Mouse (Mus musculus) midbrain, embryonic 16.5 days (tissue): Measurements from ENCODE around the gene Mical2. TPM values are rescaled to one million over a fixed set of nuclear protein-coding genes. Genes with fewer than 3 reads are reported as not detected.

Experiments used
- ATAC-seq: fragments of 200-750 bp; cut with Nextera tagmentation; 2 replicates; pipeline ENCODE4 v1.8.0; 2017; ENCODE audit warnings: moderate TSS enrichment
- H3K27ac ChIP-seq: fragments of 300-500 bp; sonication (generic); 2 replicates; pipeline ENCODE4 v1.5.1; 2014; ENCODE audit warnings: mild to moderate bottlenecking, low read length, mixed read lengths
- H3K27me3 ChIP-seq: fragments of 300-500 bp; sonication (generic); 2 replicates; pipeline ENCODE4 v1.6.1; 2014; ENCODE audit warnings: low read depth, low read length, mixed read lengths; ENCODE audit not compliant: control insufficient read depth, insufficient read depth
- H3K36me3 ChIP-seq: fragments of 300-500 bp; sonication (generic); 2 replicates; pipeline ENCODE4 v1.6.1; 2014; ENCODE audit warnings: mild to moderate bottlenecking, low read length, moderate library complexity, mixed read lengths; ENCODE audit not compliant: control insufficient read depth, insufficient read depth
- H3K4me1 ChIP-seq: fragments of 300-500 bp; sonication (generic); 2 replicates; pipeline ENCODE4 v1.6.1; 2014; ENCODE audit warnings: mild to moderate bottlenecking, low read length, mixed read lengths; ENCODE audit not compliant: control insufficient read depth, insufficient read depth
- H3K4me2 ChIP-seq: fragments of 300-500 bp; sonication (generic); 2 replicates; pipeline ENCODE4 v1.6.1; 2014; ENCODE audit warnings: mild to moderate bottlenecking, low read length, mixed read lengths
- H3K4me3 ChIP-seq: fragments of 300-500 bp; sonication (generic); 2 replicates; pipeline ENCODE4 v1.5.1; 2014; ENCODE audit warnings: low read depth, mild to moderate bottlenecking, low read length, moderate library complexity, mixed read lengths
- H3K9ac ChIP-seq: fragments of 300-500 bp; sonication (generic); 2 replicates; pipeline ENCODE4 v1.6.1; 2014; ENCODE audit warnings: low read depth, low read length, mixed read lengths
- H3K9me3 ChIP-seq: fragments of 300-500 bp; sonication (generic); replicated peaks from 2 replicates; pipeline ENCODE4 v1.6.1; 2014; ENCODE audit warnings: mild to moderate bottlenecking, low read length, mixed read lengths; ENCODE audit not compliant: control insufficient read depth, poor library complexity, severe bottlenecking
- WGBS: fragments of 180-500 bp; shearing (Covaris S2); extraction: QIAGEN DNeasy Blood & Tissue Kit; methylation state at CpG from one replicate; pipeline ENCODE4 v1.1.7; 2014; 5-methylcytosine and 5-hydroxymethylcytosine counted together
- polyA plus RNA-seq: library from polyadenylated mRNA; unstranded; fragments of >200 nt; fragmentation: Nextera tagmentation; extraction: Ambion mirVana; gene quantifications from 2 replicates; pipeline ENCODE4 v1.2.1, GENCODE M21; 2015

Gene Mical2
- polyA plus RNA-seq, 1 experiment from 2014 or later: 5.1 TPM

- no peak overlapping the region for H3K4me2 ChIP-seq
- ATAC-seq: no peak
Measured at GRCm38 (mm10) chr7:112321798-112322794, 96.4 kb downstream of the Mical2 start.

GRCm38 (mm10) chr7:112324577-112324976 is 98.9 kb downstream of the Mical2 start:
- Histone ChIP-seq H3K36me3 (no peaks in the 10 kb centered on the region), H3K27me3 (no peaks in the 10 kb centered on the region), H3K4me2 (no peak overlapping the region), H3K4me3 (no peak overlapping the region), H3K4me1 (no peaks in the 10 kb centered on the region), H3K27ac (no peak overlapping the region), H3K9me3 (no peaks in the 10 kb centered on the region), H3K9ac (no peak overlapping the region)
- WGBS: 94% methylated on average over 5 of the region's 5 CpGs
- no peak for ATAC-seq

More at GRCm38 (mm10) chr7:112321798-112322794, 96.4 kb downstream of the Mical2 start:
- H3K9ac ChIP-seq: no peak overlapping the region
- H3K4me3 ChIP-seq: no peak overlapping the region
- no peaks in the 10 kb centered on the region for H3K9me3 ChIP-seq
- H3K4me1 ChIP-seq: no peaks in the 10 kb centered on the region
- 96% methylated on average over 9 of the region's 9 CpGs for WGBS
- no peaks in the 10 kb centered on the region for H3K27me3 ChIP-seq
- no peaks in the 10 kb centered on the region for H3K36me3 ChIP-seq
- no peak overlapping the region for H3K27ac ChIP-seq

DNA sequence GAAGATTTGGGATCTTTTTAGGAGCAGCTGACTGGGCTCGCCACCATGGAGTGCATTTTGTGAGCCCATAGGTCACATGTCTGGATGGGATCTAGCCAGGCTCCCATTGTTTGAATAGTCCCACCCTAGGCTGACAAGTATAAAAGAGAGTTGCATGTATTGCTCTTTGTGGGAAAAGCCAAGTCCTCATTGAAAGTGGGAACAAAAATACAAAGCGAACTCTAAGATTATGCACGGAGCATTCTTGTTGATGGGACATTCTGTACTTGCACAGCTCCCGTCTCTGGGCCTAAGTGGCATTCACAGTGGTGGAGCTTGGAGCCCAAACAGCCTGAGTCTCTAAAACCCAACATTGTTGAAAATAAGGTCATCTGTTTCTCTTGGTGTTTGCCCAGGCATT is 101.2 kb downstream of the Mical2 start:
- H3K27ac ChIP-seq: no peak overlapping the region
- ATAC-seq: no peak
- H3K36me3 ChIP-seq: no peaks in the 10 kb centered on the region
- H3K27me3 ChIP-seq: no peaks in the 10 kb centered on the region
- no peaks in the 10 kb centered on the region for H3K4me1 ChIP-seq
- no peak overlapping the region for H3K4me3 ChIP-seq
- 63% methylated on average over 4 of the region's 4 CpGs for whole genome bisulfite sequencing
- no peaks in the 10 kb centered on the region for H3K9me3 ChIP-seq
- no peak overlapping the region for H3K9ac ChIP-seq
- H3K4me2 ChIP-seq: no peak overlapping the region

DNA sequence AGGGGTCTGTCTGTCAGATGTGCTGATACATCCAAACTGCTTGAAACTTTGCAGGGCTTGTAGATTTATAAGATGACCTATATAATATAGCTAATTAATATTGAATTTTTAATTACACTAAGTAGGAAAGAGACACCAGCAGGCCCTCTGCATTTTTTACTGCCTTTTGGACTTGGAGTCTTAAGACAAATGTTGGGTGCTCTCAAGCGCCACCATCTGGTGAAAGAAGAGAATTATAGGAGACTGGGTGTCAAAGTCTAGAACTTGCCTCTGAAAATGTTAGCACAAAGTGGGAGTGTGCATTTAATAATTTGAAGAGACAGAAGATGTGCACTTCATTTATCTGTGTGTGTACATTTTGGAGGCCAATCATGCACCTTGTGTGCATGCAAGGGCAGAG is 103.3 kb downstream of the Mical2 start:
- Histone ChIP-seq H3K9me3 (no peaks in the 10 kb centered on the region), H3K9ac (no peak overlapping the region), H3K4me2 (no peak overlapping the region), H3K36me3 (no peaks in the 10 kb centered on the region), H3K27ac (no peak overlapping the region), H3K27me3 (no peaks in the 10 kb centered on the region), H3K4me1 (no peaks in the 10 kb centered on the region), H3K4me3 (no peak overlapping the region)
- no peak for ATAC-seq
- WGBS: 18% methylated on average over 1 of the region's 1 CpGs

DNA sequence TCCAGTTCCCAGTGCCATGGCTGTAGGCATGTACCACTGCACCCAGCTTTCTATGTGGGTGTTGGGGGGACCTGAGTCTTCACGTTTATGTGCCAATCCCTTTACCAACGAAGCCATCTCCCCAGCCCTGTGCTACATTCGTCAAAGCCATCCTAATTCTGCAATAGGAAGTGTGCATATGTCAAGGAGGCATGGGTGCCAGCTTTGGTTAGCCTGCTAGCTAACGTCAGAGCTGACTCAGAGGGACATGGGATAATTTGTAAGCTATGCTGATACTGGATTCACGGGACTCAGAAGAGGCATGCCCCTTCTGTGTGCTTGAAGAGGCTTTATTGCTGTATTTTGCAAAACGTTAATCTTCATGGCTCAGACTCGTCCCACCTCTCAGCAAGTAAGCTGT is 103.8 kb downstream of the Mical2 start:
- Histone ChIP-seq H3K36me3 (no peaks in the 10 kb centered on the region), H3K4me3 (no peak overlapping the region), H3K27ac (no peak overlapping the region), H3K9me3 (no peaks in the 10 kb centered on the region), H3K27me3 (no peaks in the 10 kb centered on the region), H3K9ac (no peak overlapping the region), H3K4me2 (no peak overlapping the region), H3K4me1 (no peaks in the 10 kb centered on the region)
- no peak for ATAC-seq
- 75% methylated on average over 7 of the region's 7 CpGs for WGBS

- WGBS: 92% methylated on average over 8 of the region's 8 CpGs
- Histone ChIP-seq H3K9ac (no peak overlapping the region), H3K27ac (no peak overlapping the region), H3K27me3 (no peaks in the 10 kb centered on the region), H3K4me1 (no peaks in the 10 kb centered on the region; the same call in 1 of the 2 replicates), H3K4me2 (no peak overlapping the region), H3K9me3 (no peaks in the 10 kb centered on the region), H3K36me3 (no peaks in the 10 kb centered on the region), H3K4me3 (no peak overlapping the region)
- no peak for ATAC-seq
Measured at GRCm38 (mm10) chr7:112330935-112331334, 105.3 kb downstream of the Mical2 start.

DNA sequence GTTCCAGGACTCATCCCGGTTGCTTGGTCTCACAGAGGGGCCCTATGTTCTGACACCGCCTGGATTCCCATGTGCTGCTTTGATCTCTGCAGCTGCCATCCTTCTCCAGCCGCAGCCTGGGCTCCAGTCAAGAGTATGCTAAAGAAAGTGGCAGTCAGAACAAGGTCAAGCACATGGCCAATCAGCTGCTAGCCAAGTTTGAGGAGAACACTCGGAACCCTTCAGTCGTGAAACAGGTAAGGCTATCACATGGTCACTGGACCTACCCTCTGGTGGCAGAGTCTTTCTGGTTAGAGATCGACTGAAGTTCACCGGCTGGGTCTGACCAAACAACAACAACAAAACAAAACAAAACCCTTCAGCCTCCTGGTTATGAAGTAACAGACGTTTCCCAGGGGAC is 106.1 kb downstream of the Mical2 start:
- Histone ChIP-seq H3K4me3 (no peak overlapping the region), H3K27ac (no peak overlapping the region), H3K9me3 (no peaks in the 10 kb centered on the region), H3K9ac (no peak overlapping the region), H3K4me2 (no peak overlapping the region), H3K27me3 (no peaks in the 10 kb centered on the region), H3K4me1 (peaks cover 2% of the 10 kb centered on the region; the same call in 1 of the 2 replicates), H3K36me3 (no peaks in the 10 kb centered on the region)
- 81% methylated on average over 8 of the region's 8 CpGs for WGBS
- ATAC-seq: no peak

DNA sequence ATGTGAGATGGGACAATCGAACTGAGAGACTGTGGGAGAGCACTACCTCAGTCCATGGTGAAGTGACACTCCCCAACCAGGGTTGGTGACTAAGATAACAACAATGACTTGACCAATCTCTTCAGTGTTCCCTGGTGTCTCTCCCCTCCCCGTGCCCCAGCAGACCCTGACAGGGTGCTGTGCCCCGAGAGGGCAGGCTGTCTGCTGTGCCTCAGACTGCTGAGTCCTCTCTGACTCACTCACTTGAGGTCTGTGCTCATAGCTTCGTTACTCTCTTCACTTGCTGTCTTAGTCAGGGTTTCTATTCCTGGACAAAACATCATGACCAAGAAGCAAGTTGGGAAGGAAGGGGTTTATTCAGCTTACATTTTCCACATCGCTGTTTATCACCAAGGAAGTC is 106.8 kb downstream of the Mical2 start:
- Histone ChIP-seq H3K4me2 (no peak overlapping the region), H3K4me3 (no peak overlapping the region), H3K27ac (no peak overlapping the region), H3K9ac (no peak overlapping the region), H3K36me3 (no peaks in the 10 kb centered on the region), H3K9me3 (no peaks in the 10 kb centered on the region), H3K27me3 (no peaks in the 10 kb centered on the region), H3K4me1 (peaks cover 3% of the 10 kb centered on the region; the same call in 1 of the 2 replicates)
- WGBS: 85% methylated on average over 5 of the region's 5 CpGs
- no peak for ATAC-seq

- no peaks in the 10 kb centered on the region for H3K36me3 ChIP-seq
- 87% methylated on average over 7 of the region's 7 CpGs for WGBS
- no peak for ATAC-seq
- H3K4me2 ChIP-seq: no peak overlapping the region
- peaks cover 3% of the 10 kb centered on the region; the same call in 1 of the 2 replicates for H3K4me1 ChIP-seq
- no peak overlapping the region for H3K4me3 ChIP-seq
- H3K9me3 ChIP-seq: no peaks in the 10 kb centered on the region
- H3K27me3 ChIP-seq: no peaks in the 10 kb centered on the region
- no peak overlapping the region for H3K27ac ChIP-seq
- H3K9ac ChIP-seq: no peak overlapping the region
Measured at GRCm38 (mm10) chr7:112333404-112333803, 107.7 kb downstream of the Mical2 start.
